Mouse (Mus musculus) spleen, postnatal 4 days (tissue): ENCODE results near the gene Fance.
A peak's percentile ranks its signal among the peaks of the same experiment; 100 is the strongest.
"Not testable (repeated sequence)": the region's sequence is repeated elsewhere in the genome, so short reads cannot be mapped to it uniquely, and the experiment has no call there.

ENCODE experiments used
- DNase-seq, 2 experiments: peaks; one replicate each; pipeline ENCODE4 v3.0.0; 2022; ENCODE audit warnings: low spot score in 2 of 2

The Fance gene

GRCm38 (mm10) chr17:28291346-28291745 is 22.0 kb upstream of the Fance start:
- DNase-seq, result no peak

- no peak for DNase-seq
These were observed 19.6 kb upstream of the Fance start for GRCm38 (mm10) chr17:28293716-28294115.

- DNase-seq, result no peak
These were observed 18.6 kb upstream of the Fance start for GRCm38 (mm10) chr17:28294449-28295333.

DNA sequence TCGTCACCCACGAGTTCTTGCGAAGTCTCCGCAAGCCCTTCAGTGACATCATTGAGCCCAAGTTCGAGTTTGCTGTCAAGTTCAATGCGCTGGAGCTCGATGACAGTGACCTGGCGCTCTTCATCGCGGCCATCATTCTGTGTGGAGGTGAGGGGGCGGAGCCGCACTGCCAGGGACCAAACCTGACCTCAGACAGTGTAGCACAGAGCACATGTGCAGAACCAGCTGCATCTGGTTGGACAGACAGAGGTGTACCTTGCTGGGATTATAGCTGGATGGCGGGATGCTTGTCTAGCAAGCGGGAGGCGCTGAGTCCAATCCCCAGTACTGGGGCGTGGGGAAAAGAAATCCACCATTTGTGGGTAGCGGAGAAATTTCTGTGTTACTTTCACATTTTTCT is 14.4 kb upstream of the Fance start:
- no peak for DNase-seq

DNA sequence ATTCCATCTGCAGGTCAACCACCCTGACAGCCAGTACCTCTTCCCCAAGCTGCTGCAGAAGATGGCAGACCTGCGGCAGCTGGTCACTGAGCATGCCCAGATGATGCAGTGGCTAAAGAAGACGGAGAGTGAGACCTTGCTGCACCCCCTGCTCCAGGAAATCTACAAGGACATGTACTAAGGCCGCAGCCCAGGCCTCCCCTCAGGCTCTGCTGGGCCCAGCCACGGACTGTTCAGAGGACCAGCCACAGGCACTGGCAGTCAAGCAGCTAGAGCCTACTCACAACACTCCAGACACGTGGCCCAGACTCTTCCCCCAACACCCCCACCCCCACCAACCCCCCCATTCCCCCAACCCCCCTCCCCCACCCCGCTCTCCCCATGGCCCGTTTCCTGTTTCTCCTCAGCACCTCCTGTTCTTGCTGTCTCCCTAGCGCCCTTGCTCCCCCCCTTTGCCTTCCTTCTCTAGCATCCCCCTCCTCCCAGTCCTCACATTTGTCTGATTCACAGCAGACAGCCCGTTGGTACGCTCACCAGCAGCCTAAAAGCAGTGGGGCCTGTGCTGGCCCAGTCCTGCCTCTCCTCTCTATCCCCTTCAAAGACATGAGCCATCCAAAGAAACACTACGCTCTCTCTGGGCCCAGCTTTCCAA is 13.5 kb upstream of the Fance start:
- DNase-seq, result no peak

DNA sequence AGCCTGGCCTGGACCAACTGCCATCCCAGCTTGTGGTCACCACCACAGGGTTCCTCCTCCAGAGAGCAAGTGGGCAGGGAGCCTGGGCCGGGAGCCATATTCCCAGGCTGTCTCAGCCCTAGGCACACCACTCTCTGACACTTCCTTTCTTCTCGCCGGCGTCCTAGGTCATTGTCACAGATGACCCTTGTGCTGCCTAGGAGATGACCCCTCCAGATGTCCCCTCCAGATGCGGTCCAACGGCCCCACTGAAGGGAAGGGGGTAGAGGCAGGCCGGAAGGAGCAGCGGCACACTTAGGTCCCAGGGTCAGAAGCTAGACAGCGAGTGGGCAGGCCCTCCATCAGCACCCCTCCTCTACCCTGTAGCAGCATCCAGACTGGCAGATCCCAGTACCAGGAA is 13.0 kb upstream of the Fance start:
- no peak for DNase-seq

- DNase-seq, result no peak
These were observed 12.5 kb upstream of the Fance start for GRCm38 (mm10) chr17:28300850-28301249.

DNA sequence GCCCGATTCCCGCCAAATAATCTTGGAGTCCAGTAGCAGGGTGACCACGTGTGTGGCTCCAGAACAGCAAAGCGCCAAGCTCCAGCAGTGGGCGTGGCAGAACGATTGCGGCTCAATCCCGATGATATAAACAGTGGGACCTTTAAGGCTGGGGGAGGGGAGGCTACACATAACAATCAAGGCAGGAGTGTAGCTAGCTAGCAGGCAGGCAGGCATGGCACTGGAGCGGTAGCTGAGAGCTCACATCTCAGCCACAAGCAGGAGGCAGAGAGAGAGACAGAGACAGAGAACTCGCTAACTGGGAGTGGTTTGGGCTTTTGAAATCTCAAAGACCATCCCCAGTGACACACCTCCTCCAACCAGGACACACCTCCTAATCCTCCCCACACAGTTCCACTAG is 8.1 kb upstream of the Fance start:
- no peak for DNase-seq

- DNase-seq, result peak; percentile 85 to 95
These were observed 4.8 kb upstream of the Fance start for GRCm38 (mm10) chr17:28308297-28309195.

DNA sequence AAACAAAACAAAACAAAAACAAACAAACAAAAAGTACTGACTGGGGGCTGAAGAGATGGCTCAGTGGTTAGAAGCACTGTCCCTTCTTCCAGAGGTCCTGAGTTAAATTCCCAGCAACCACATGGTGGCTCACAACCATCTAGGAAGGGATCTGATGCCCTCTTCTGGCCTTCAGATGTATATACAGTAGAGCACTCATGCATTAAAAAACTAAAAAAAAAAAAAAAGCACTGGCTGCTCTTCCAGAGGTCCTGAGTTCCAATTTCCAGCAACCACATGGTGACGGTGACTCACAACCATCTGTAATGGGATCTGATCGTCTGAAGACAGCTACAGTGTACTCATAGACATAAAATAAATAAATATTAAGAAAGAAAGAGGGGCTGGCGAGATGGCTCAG is 2.5 kb upstream of the Fance start:
- no peak for DNase-seq

DNA sequence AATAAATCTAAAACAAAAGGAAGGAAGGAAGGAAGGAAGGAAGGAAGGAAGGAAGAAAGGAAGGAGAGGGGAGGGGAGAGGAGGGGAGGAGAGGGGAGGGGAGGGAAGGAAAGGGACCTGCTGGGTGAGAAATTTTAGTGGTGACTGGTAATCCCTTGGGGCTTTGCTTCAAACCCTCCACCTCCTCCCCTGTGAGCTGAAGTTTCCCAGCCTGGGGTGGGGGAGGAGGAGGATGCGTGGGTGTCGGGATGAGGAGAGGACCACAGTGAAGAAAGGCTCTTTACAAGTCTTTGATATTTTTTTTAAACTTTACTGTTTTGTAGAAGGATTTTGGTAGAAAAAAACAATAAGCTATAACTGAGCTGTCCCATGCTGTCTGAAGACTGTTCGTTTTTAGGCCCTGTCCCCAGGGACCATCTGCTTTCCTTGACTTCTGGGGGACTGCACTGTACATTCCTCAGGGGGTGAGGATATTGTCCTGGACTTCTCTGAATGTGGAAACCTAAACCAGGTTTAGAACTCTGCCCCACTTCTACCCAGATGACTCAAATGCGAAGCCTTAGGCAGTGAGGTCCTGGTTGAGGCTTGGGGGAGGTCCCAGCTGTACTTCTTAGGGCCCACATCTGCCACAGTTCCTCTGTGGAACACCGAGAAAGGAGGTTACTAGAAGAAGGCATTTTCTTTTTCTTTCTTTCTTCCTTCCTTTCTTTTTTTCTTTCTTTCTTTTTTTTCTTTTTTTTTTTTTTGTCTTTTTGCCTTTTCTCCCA is 1.8 kb upstream of the Fance start:
- DNase-seq, result no peak

GRCm38 (mm10) chr17:28312232-28313211 is 797 bp upstream of the Fance start:
- DNase-seq, result peak in 1 of 2 experiments; percentile 57

- DNase-seq, result no peak
These were observed 534 bp downstream of the Fance start for GRCm38 (mm10) chr17:28313880-28314225.

DNA sequence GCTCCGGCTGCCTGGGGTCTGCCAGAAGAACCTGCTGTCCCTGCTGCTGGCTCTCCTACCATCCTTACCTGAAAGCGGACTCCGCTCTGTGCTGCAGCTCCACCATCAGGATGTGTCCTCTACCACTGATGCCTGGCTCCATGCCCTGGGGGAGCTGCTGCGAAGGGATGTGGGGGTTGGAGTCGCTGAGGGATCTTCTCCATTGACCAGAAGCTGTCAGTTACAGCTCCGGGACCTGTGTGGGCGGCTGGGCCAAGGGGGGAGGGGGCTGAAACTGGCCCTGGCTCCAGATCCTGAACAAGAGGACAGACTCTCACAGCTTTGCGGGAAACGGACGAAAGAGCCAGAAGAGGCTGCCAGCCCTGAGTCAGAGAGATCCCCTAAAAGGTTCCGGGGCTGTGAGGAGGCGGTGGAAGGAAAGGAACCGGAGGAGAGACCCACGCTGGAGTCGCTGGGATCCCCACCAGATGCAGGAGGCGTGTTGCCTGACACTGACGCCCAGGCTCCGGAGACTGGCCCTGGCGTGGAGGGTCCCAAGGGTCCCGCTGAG is 2.4 kb downstream of the Fance start:
- DNase-seq, result no peak

GRCm38 (mm10) chr17:28316476-28316875 is 3.2 kb downstream of the Fance start:
- DNase-seq, result no peak

DNA sequence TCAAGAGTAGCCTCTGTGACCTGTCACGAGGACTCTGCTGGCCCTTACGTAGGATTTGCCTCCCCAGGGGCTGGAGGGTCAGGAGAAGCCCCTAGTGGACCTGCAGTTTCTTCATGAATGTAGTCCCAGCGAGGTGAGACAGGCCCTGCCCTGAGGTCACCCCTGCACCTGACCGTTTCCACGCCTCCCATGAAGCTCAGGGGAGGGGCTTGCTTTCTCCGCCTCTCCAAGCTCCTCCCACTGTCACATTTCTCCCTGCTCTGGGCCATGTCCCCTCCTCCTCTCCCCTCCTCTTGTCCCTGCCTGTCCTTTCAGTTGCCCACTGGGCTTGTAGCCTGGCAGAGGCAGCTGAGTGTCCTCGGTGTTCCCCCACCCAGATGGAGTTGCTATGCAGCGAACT is 3.8 kb downstream of the Fance start:
- DNase-seq, result no peak

DNA sequence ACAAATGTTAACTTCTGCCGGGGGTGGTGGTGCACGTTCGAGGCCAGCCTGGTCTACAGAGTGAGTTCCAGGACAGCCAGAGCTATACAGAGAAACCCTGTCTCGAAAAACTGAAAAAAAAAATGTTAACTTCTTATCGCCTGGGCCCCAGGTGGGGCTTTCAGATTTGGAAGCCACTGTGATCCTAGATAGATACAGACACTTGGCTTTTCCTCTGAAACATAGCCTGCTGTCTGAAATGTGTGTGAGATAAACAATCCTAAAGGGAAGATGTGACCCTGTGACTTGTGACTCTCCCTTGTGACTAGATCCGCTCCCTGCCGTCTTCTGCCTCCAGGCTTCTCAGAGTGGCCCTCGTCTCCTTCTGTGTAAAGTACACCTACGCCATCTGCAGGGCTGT is 4.4 kb downstream of the Fance start:
- no peak for DNase-seq

- DNase-seq, result no peak
These were observed 8.4 kb downstream of the Fance start for GRCm38 (mm10) chr17:28321700-28322099.

DNA sequence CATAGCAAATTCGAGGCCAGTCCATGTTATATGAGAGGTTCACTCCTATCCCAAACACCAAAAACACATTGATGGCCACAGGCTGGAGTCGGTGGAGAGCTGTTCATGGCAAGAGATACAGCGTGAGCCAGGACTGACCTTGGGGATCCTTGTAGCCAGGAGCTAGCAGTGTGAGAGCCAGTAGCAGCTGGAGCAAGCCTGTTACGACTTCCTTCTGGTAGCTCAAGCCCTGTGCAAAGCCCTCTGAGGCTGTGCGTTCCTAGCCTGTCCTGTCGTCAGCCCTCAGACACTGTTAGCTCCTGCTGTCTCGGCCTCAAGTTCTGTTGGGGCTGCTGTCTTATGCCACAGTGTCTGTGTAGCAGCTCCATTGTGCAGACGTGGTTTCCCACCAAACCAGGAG is 10.5 kb downstream of the Fance start:
- DNase-seq, result no peak

- not testable (repeated sequence) for DNase-seq
These were observed 11.1 kb downstream of the Fance start for GRCm38 (mm10) chr17:28324416-28324815.
